Mouse (Mus musculus) C2C12 (cell line): ENCODE data around the gene Npc2. TPM values are rescaled to one million over a fixed set of nuclear protein-coding genes. Genes with fewer than 3 reads are reported as not detected.

Experiments used
- H3K27me3 ChIP-seq: one replicate; pipeline ENCODE4 v1.6.1; 2011; ENCODE audit not compliant: control insufficient read depth, insufficient read depth, insufficient read length
- H3K36me3 ChIP-seq: one replicate; pipeline ENCODE4 v1.6.1; 2011; ENCODE audit not compliant: control insufficient read depth, insufficient read depth
- H3K4me3 ChIP-seq: one replicate; pipeline ENCODE4 v1.5.1; 2011; ENCODE audit warnings: mild to moderate bottlenecking, control low read depth; ENCODE audit not compliant: poor library complexity, insufficient read depth, severe bottlenecking
- H3K79me2 ChIP-seq: one replicate; pipeline ENCODE4 v1.6.1; 2011; ENCODE audit not compliant: control insufficient read depth, insufficient read depth
- H3K79me3 ChIP-seq: one replicate; pipeline ENCODE4 v1.6.1; 2011; ENCODE audit warnings: low read depth, control low read depth
- H3ac ChIP-seq: one replicate; pipeline ENCODE3; 2011; ENCODE audit warnings: low read depth; ENCODE audit not compliant: control insufficient read depth, insufficient read length
- CEBPB ChIP-seq: IDR thresholded peaks from one replicate; pipeline ENCODE4 v1.6.1; 2011; ENCODE audit warnings: low read depth, mild to moderate bottlenecking, control low read depth, moderate library complexity
- CTCF ChIP-seq: IDR thresholded peaks from one replicate; pipeline ENCODE4 v1.5.1; 2011; ENCODE audit not compliant: control insufficient read depth, insufficient read depth, insufficient read length
- FOSL1 ChIP-seq: IDR thresholded peaks from one replicate; pipeline ENCODE4 v1.8.0; 2011; ENCODE audit warnings: mild to moderate bottlenecking, low read length; ENCODE audit not compliant: poor library complexity, insufficient read depth, severe bottlenecking
- MAX ChIP-seq: IDR thresholded peaks from one replicate; pipeline ENCODE4 v1.6.1; 2011; ENCODE audit warnings: mild to moderate bottlenecking, control low read depth
- MYOD1 ChIP-seq: IDR thresholded peaks from one replicate; pipeline ENCODE4 v1.6.1; 2011; ENCODE audit warnings: low read depth; ENCODE audit not compliant: control insufficient read depth, insufficient read length
- MYOG ChIP-seq: IDR thresholded peaks from one replicate; pipeline ENCODE4 v1.6.1; 2011; ENCODE audit not compliant: control insufficient read depth, insufficient read length; ENCODE audit errors: extremely low read depth
- USF1 ChIP-seq: IDR thresholded peaks from one replicate; pipeline ENCODE4 v1.6.1; 2011; ENCODE audit warnings: low read depth, mild to moderate bottlenecking, control low read depth, moderate library complexity
- polyA plus RNA-seq: library from polyadenylated mRNA; unstranded; fragments of >200 nt; fragmentation: generic; extraction: Trizol; gene quantifications from one replicate; pipeline ENCODE4 v1.2.1, GENCODE M21; 2012; ENCODE audit warnings: missing spikeins

Gene Npc2
- polyA plus RNA-seq, 1 experiment = 226 TPM

GRCm38 (mm10) chr12:84728421-84728820 is 44.5 kb downstream of the Npc2 start:
- TF ChIP-seq CEBPB = no peak
- no peak for TF ChIP-seq FOSL1
- TF ChIP-seq MAX = no peak
- TF ChIP-seq USF1 = no peak
- no peak for TF ChIP-seq MYOG
- H3K4me3 ChIP-seq = no peak overlapping the region
- no peaks in the 10 kb centered on the region for H3K79me2 ChIP-seq
- no peak overlapping the region for H3ac ChIP-seq
- no peaks in the 10 kb centered on the region for H3K79me3 ChIP-seq
- peaks cover 3% of the 10 kb centered on the region for H3K27me3 ChIP-seq
- no peaks in the 10 kb centered on the region for H3K36me3 ChIP-seq

GRCm38 (mm10) chr12:84727434-84727833 is 45.5 kb downstream of the Npc2 start:
- Histone ChIP-seq H3ac (no peak overlapping the region), H3K27me3 (no peaks in the 10 kb centered on the region), H3K4me3 (no peak overlapping the region), H3K79me3 (no peaks in the 10 kb centered on the region), H3K36me3 (no peaks in the 10 kb centered on the region), H3K79me2 (no peaks in the 10 kb centered on the region)
- TF ChIP-seq FOSL1 (no peak), USF1 (no peak), CEBPB (no peak), MYOD1 (no peak), MYOG (no peak), MAX (no peak), CTCF (no peak)

- TF ChIP-seq MAX (no peak), MYOG (no peak), FOSL1 (no peak), CEBPB (no peak), CTCF (no peak), MYOD1 (no peak), USF1 (no peak)
- Histone ChIP-seq H3K27me3 (no peaks in the 10 kb centered on the region), H3K4me3 (no peak overlapping the region), H3ac (no peak overlapping the region), H3K79me3 (no peaks in the 10 kb centered on the region), H3K36me3 (no peaks in the 10 kb centered on the region), H3K79me2 (no peaks in the 10 kb centered on the region)
Measured at GRCm38 (mm10) chr12:84726986-84727385, 46.0 kb downstream of the Npc2 start.

GRCm38 (mm10) chr12:84726391-84726790 is 46.6 kb downstream of the Npc2 start:
- Histone ChIP-seq H3ac (no peak overlapping the region), H3K79me2 (no peaks in the 10 kb centered on the region), H3K36me3 (no peaks in the 10 kb centered on the region), H3K4me3 (no peak overlapping the region), H3K79me3 (no peaks in the 10 kb centered on the region), H3K27me3 (no peaks in the 10 kb centered on the region)
- TF ChIP-seq CTCF (no peak), USF1 (no peak), FOSL1 (no peak), CEBPB (no peak), MYOD1 (no peak), MYOG (no peak), MAX (no peak)

- H3ac ChIP-seq = no peak overlapping the region
- peaks cover 4% of the 10 kb centered on the region for H3K27me3 ChIP-seq
- no peaks in the 10 kb centered on the region for H3K79me2 ChIP-seq
- H3K4me3 ChIP-seq = no peak overlapping the region
- no peaks in the 10 kb centered on the region for H3K79me3 ChIP-seq
- H3K36me3 ChIP-seq = no peaks in the 10 kb centered on the region
- no peak for TF ChIP-seq MYOD1
- TF ChIP-seq FOSL1 = no peak
- no peak for TF ChIP-seq USF1
- TF ChIP-seq MYOG = no peak
- no peak for TF ChIP-seq CTCF
- TF ChIP-seq MAX = no peak
- TF ChIP-seq CEBPB = no peak
Measured at GRCm38 (mm10) chr12:84718462-84719244, 54.3 kb downstream of the Npc2 start.

- Histone ChIP-seq H3K36me3 (no peaks in the 10 kb centered on the region), H3K79me2 (no peaks in the 10 kb centered on the region), H3ac (no peak overlapping the region), H3K27me3 (peaks cover 15% of the 10 kb centered on the region), H3K79me3 (no peaks in the 10 kb centered on the region), H3K4me3 (no peak overlapping the region)
- no peak for TF ChIP-seq CEBPB
- no peak for TF ChIP-seq MYOD1
- TF ChIP-seq FOSL1 = no peak
- TF ChIP-seq CTCF = no peak
- no peak for TF ChIP-seq MYOG
- TF ChIP-seq USF1 = no peak
- no peak for TF ChIP-seq MAX
Measured at GRCm38 (mm10) chr12:84714578-84714977, 58.4 kb downstream of the Npc2 start.
